Mouse (Mus musculus) forebrain, embryonic 11.5 days (tissue): ENCODE data around the gene Txn2. TPM values are rescaled to one million over a fixed set of nuclear protein-coding genes. Genes with fewer than 3 reads are reported as not detected.
A peak's percentile ranks its signal among the peaks of the same experiment; 100 is the strongest.

Experiments
- ATAC-seq: fragments of 200-750 bp; cut with Nextera tagmentation; replicated peaks from 2 replicates; pipeline ENCODE4 v1.8.0; 2017; ENCODE audit warnings: moderate TSS enrichment; ENCODE audit not compliant: low FRiP score
- DNase-seq: peaks from one replicate; pipeline ENCODE4 v3.0.0-alpha.2; 2017; ENCODE audit warnings: low spot score
- H3K27ac ChIP-seq: fragments of 300-500 bp; sonication (generic); 2 replicates; pipeline ENCODE4 v1.5.1; 2014; ENCODE audit warnings: low read depth, low read length
- H3K27me3 ChIP-seq: fragments of 300-500 bp; sonication (generic); 2 replicates; pipeline ENCODE4 v1.6.1; 2014; ENCODE audit warnings: mild to moderate bottlenecking, low read length, mixed read lengths; ENCODE audit not compliant: control insufficient read depth, insufficient read depth
- H3K36me3 ChIP-seq: fragments of 300-500 bp; sonication (generic); 2 replicates; pipeline ENCODE4 v1.6.1; 2014; ENCODE audit warnings: mild to moderate bottlenecking, low read length, moderate library complexity, mixed read lengths; ENCODE audit not compliant: control insufficient read depth, insufficient read depth
- H3K4me1 ChIP-seq: fragments of 300-500 bp; sonication (generic); replicated peaks from 2 replicates; pipeline ENCODE4 v1.6.1; 2014; ENCODE audit warnings: low read length, mixed read lengths; ENCODE audit not compliant: control insufficient read depth, insufficient read depth
- H3K4me2 ChIP-seq: fragments of 300-500 bp; sonication (generic); 2 replicates; pipeline ENCODE4 v1.6.1; 2014; ENCODE audit warnings: low read depth, mild to moderate bottlenecking, low read length, moderate library complexity, mixed read lengths; ENCODE audit not compliant: severe bottlenecking
- H3K4me3 ChIP-seq: fragments of 300-500 bp; sonication (generic); 2 replicates; pipeline ENCODE4 v1.5.1; 2014; ENCODE audit warnings: low read depth, low read length
- H3K9ac ChIP-seq: fragments of 300-500 bp; sonication (generic); 2 replicates; pipeline ENCODE4 v1.6.1; 2014; ENCODE audit warnings: low read length
- H3K9me3 ChIP-seq: fragments of 300-500 bp; sonication (generic); 2 replicates; pipeline ENCODE4 v1.6.1; 2016; ENCODE audit warnings: low read length, mixed read lengths; ENCODE audit not compliant: control insufficient read depth
- WGBS: fragments of 180-500 bp; shearing (Covaris S2); extraction: QIAGEN DNeasy Blood & Tissue Kit; methylation state at CpG from one replicate; pipeline ENCODE4 v1.1.7; 2014; 5-methylcytosine and 5-hydroxymethylcytosine counted together
- polyA plus RNA-seq: library from polyadenylated mRNA; unstranded; fragments of >200 nt; fragmentation: Nextera tagmentation; extraction: Ambion mirVana; gene quantifications from 2 replicates; pipeline ENCODE4 v1.2.1, GENCODE M21; 2014

Txn2 gene
- 232 and 267 TPM in 2 replicates for polyA plus RNA-seq

- WGBS = under 1% methylated on average over 34 of the region's 34 CpGs
- Histone ChIP-seq H3K27me3 (no peaks in the 10 kb centered on the region), H3K4me3 (peak within 1 kb of the TSS; percentile 71), H3K36me3 (no peaks in the 10 kb centered on the region; the same call in 1 of the 2 replicates), H3K9me3 (no peaks in the 10 kb centered on the region), H3K9ac (peak within 1 kb of the TSS; percentile 72), H3K4me1 (0 out of 2 replicates have a peak, but pooled peaks cover 2% of the 10 kb centered on the region), H3K4me2 (peak within 1 kb of the TSS; percentile 70), H3K27ac (peak within 1 kb of the TSS; percentile 75; the same call in 1 of the 2 replicates)
- ATAC-seq = peak; percentile 98
- DNase-seq = peak; percentile 95
Observed at GRCm38 (mm10) chr15:77928673-77929331, at the start of gene Txn2. Gene Txn2 (minus strand): TSS chr15:77929006.

GRCm38 (mm10) chr15:77977663-77978062, 48.9 kb upstream of the Txn2 start:
- no peak overlapping the region for H3K4me3 ChIP-seq
- no peaks in the 10 kb centered on the region; the same call in 1 of the 2 replicates for H3K27me3 ChIP-seq
- WGBS = 66% methylated on average over 3 of the region's 3 CpGs
- H3K36me3 ChIP-seq = no peaks in the 10 kb centered on the region
- H3K4me1 ChIP-seq = no peaks in the 10 kb centered on the region
- no peak for ATAC-seq
- H3K9me3 ChIP-seq = no peaks in the 10 kb centered on the region
- no peak overlapping the region for H3K9ac ChIP-seq
- no peak overlapping the region for H3K4me2 ChIP-seq
- no peak for DNase-seq
- H3K27ac ChIP-seq = no peak overlapping the region

GRCm38 (mm10) chr15:77974165-77974841, 45.5 kb upstream of the Txn2 start:
- WGBS = 86% methylated on average over 6 of the region's 6 CpGs
- ATAC-seq = no peak
- Histone ChIP-seq H3K9ac (no peak overlapping the region), H3K4me3 (no peak overlapping the region), H3K4me1 (peaks cover 2% of the 10 kb centered on the region), H3K36me3 (no peaks in the 10 kb centered on the region), H3K27me3 (no peaks in the 10 kb centered on the region), H3K9me3 (no peaks in the 10 kb centered on the region), H3K4me2 (no peak overlapping the region), H3K27ac (no peak overlapping the region)
- no peak for DNase-seq

GRCm38 (mm10) chr15:77970470-77971292, 41.9 kb upstream of the Txn2 start, which contains the start of gene Eif3d:
Gene Eif3d (minus strand): TSS chr15:77970813.
- Histone ChIP-seq H3K27ac (peak within 1 kb of the TSS; percentile 99), H3K9ac (peak within 1 kb of the TSS; percentile 97), H3K4me2 (peak within 1 kb of the TSS; percentile 87), H3K36me3 (peaks cover 12% of the 10 kb centered on the region), H3K27me3 (no peaks in the 10 kb centered on the region), H3K4me1 (peaks cover 7% of the 10 kb centered on the region), H3K4me3 (peak within 1 kb of the TSS; percentile 95), H3K9me3 (no peaks in the 10 kb centered on the region)
- ATAC-seq = peak; percentile 90
- DNase-seq = peak; percentile 96
- under 1% methylated on average over 72 of the region's 72 CpGs for WGBS

- H3K4me1 ChIP-seq = peaks cover 7% of the 10 kb centered on the region
- peak overlapping the region; percentile 87 for H3K4me2 ChIP-seq
- H3K36me3 ChIP-seq = peaks cover 18% of the 10 kb centered on the region
- no peaks in the 10 kb centered on the region for H3K27me3 ChIP-seq
- peak overlapping the region; percentile 97 for H3K9ac ChIP-seq
- peak; percentile 20; the same call in 1 of the 2 replicates for ATAC-seq
- DNase-seq = no peak
- H3K4me3 ChIP-seq = peak overlapping the region; percentile 95
- no peaks in the 10 kb centered on the region for H3K9me3 ChIP-seq
- WGBS = 3% methylated on average over 15 of the region's 15 CpGs
- peak overlapping the region; percentile 99 for H3K27ac ChIP-seq
Observed at GRCm38 (mm10) chr15:77969940-77970469, 41.2 kb upstream of the Txn2 start.

- H3K4me3 ChIP-seq = no peak overlapping the region
- no peak for DNase-seq
- no peak overlapping the region for H3K4me2 ChIP-seq
- peaks cover 7% of the 10 kb centered on the region for H3K4me1 ChIP-seq
- H3K36me3 ChIP-seq = peaks cover 46% of the 10 kb centered on the region
- no peak for ATAC-seq
- H3K27me3 ChIP-seq = no peaks in the 10 kb centered on the region
- no peaks in the 10 kb centered on the region for H3K9me3 ChIP-seq
- H3K27ac ChIP-seq = no peak overlapping the region
- WGBS = 82% methylated on average over 9 of the region's 9 CpGs
- no peak overlapping the region for H3K9ac ChIP-seq
Observed at GRCm38 (mm10) chr15:77965117-77965528, 36.3 kb upstream of the Txn2 start.

GRCm38 (mm10) chr15:77962447-77962846, 33.6 kb upstream of the Txn2 start:
- no peak overlapping the region for H3K27ac ChIP-seq
- WGBS = 96% methylated on average over 5 of the region's 5 CpGs
- no peak for DNase-seq

GRCm38 (mm10) chr15:77960693-77961092, 31.9 kb upstream of the Txn2 start:
- no peak for DNase-seq
- Histone ChIP-seq H3K4me2 (no peak overlapping the region), H3K27me3 (peaks cover under 1% of the 10 kb centered on the region; the same call in 1 of the 2 replicates), H3K9ac (no peak overlapping the region), H3K4me3 (no peak overlapping the region), H3K36me3 (peaks cover 44% of the 10 kb centered on the region), H3K27ac (no peak overlapping the region), H3K4me1 (peaks cover 5% of the 10 kb centered on the region; the same call in 1 of the 2 replicates), H3K9me3 (no peaks in the 10 kb centered on the region)
- WGBS = 91% methylated on average over 6 of the region's 6 CpGs
- ATAC-seq = no peak

More at GRCm38 (mm10) chr15:77962447-77962846, 33.6 kb upstream of the Txn2 start:
- Histone ChIP-seq H3K9me3 (no peaks in the 10 kb centered on the region), H3K4me1 (no peaks in the 10 kb centered on the region), H3K36me3 (peaks cover 55% of the 10 kb centered on the region), H3K4me2 (no peak overlapping the region), H3K4me3 (no peak overlapping the region), H3K27me3 (no peaks in the 10 kb centered on the region), H3K9ac (no peak overlapping the region)
- ATAC-seq = no peak
